23 mouse cellular contexts compared by ENCODE assay signal in genomic region chr1:60757631-60758030, GRCm38 (mm10). TPM values are rescaled to one million over a fixed set of nuclear protein-coding genes. Genes with fewer than 3 reads are reported as not detected.
DNase-seq lines count a peak whose midpoint lies in the region; ATAC-seq and TF ChIP-seq lines count a peak whose summit lies in the region.
"Had no signal": no experiment of that assay in that cellular context is flagged by ENCODE, and none has a peak within 500 bp of the region (broad histone marks: within the 10 kb centered on the region; RNA-seq: fewer than 3 reads in every experiment).

No protein-coding gene starts in this region.

- WGBS in thymus, adult 2 months: 68% methylated on average over 2 of the region's 2 CpGs

- DNase-seq in CD4-positive, CD25-positive, alpha-beta regulatory T cell, adult 2 months (ENCODE audit: low read depth, low spot score): peak; percentile 31
- DNase-seq in thymus, adult 2 months: no peak
- DNase-seq in thymus, postnatal 10 days (ENCODE audit: low spot score in 2 of 2): no peak
- DNase-seq in induced T-regulatory cell, adult 2 months (ENCODE audit: low read depth): peak; percentile 71
- peak; percentile 63 for DNase-seq in naive thymus-derived CD4-positive, alpha-beta T cell, adult 2 months (ENCODE audit: low read depth)
- DNase-seq in left cerebral cortex, adult 8-10 months (ENCODE audit: low spot score in 2 of 2): no peak
- DNase-seq in gastrocnemius, postnatal 36 days: no peak
- DNase-seq: adrenal gland, adult 2 months; adrenal gland, adult 8-10 months; adrenal gland, postnatal 10 days; adrenal gland, postnatal 14 days; adrenal gland, postnatal 25 days; adrenal gland, postnatal 36 days; B cell, adult 2 months; cerebellum, adult 11 months; cerebellum, adult 11-12 months; cerebellum, adult 18-20 months; cerebellum, adult 2 months had no signal

- intact Hi-C loops in gastrocnemius, postnatal 36 days (cut with DNase I): no loop called here

- H3K4me3 ChIP-seq in thymus, adult 2 months (ENCODE audit: control insufficient read depth, insufficient read depth, low read length): no peak overlapping the region

- no peak for ATAC-seq in CD4-positive, CD25-positive, alpha-beta regulatory T cell, adult 4 months
- ATAC-seq: Patski had no signal

- no peak for TF ChIP-seq CTCF in thymus, adult 2 months (IDR thresholded peaks at IDR 0.05; ENCODE audit: borderline replicate concordance, control insufficient read depth, extremely low read depth, insufficient read depth, low read length, poor library complexity)

- peak overlapping the region; percentile 89; the same call in 1 of the 2 replicates for H3K27ac ChIP-seq in thymus, adult 2 months (ENCODE audit: control insufficient read depth, insufficient read depth, low read length)

- H3K4me1 ChIP-seq in thymus, adult 2 months (replicated peaks; ENCODE audit: control insufficient read depth, insufficient read depth, low read length): peaks cover 14% of the 10 kb centered on the region

- H3K36me3 ChIP-seq in thymus, adult 2 months (ENCODE audit: control insufficient read depth, insufficient read depth, low read length): peaks cover 4% of the 10 kb centered on the region
- H3K36me3 ChIP-seq: G1E had no signal

- H3K27me3 ChIP-seq in thymus, adult 2 months (ENCODE audit: control insufficient read depth, insufficient read depth, low read length): no peaks in the 10 kb centered on the region
- H3K27me3 ChIP-seq: CH12.LX had no signal

- TF ChIP-seq POLR2A in thymus, adult 2 months (IDR thresholded peaks at IDR 0.05; ENCODE audit: control insufficient read depth, extremely low read depth, insufficient read depth, low read length, poor library complexity): no peak

RNA-seq across cellular contexts. Expression of gene Cd28, which starts 41.0 kb away (rescaled TPM):
- polyA plus RNA-seq in CD4-positive, CD25-positive, alpha-beta regulatory T cell, adult 4 months (2017; shearing (Covaris generic)): 100 to 1,000 TPM; 276 to 286 TPM
- 56.0 and 58.4 TPM in 2 replicates for polyA plus RNA-seq in thymus, adult 2 months (2012; rRNA removed)
- total RNA-seq in left cerebral cortex, adult 8-10 months (2022): under 1 TPM; 0.26 to 0.37 (median 0.33) TPM
- total RNA-seq in gastrocnemius, postnatal 36 days (2021): 1 to 10 TPM; 2.2 to 2.6 TPM
- total RNA-seq: MEL had no signal
- polyA plus RNA-seq: G1E, Patski had no signal

Comparison
In these comparisons a context has a peak if more than half of its experiments do, and no peak if none do; other contexts are left out.
1. DNase-seq: peak in CD4-positive, CD25-positive, alpha-beta regulatory T cell, adult 2 months (single experiment), induced T-regulatory cell, adult 2 months (single experiment) and naive thymus-derived CD4-positive, alpha-beta T cell, adult 2 months (single experiment); none in thymus, adult 2 months (single experiment), thymus, postnatal 10 days (0 of 2), left cerebral cortex, adult 8-10 months (0 of 2) and gastrocnemius, postnatal 36 days (0 of 2).